Mouse (Mus musculus): Measurements from ENCODE around the gene Slc10a3. TPM values are rescaled to one million over a fixed set of nuclear protein-coding genes. Genes with fewer than 3 reads are reported as not detected.

Gene Slc10a3
- total RNA-seq, 4 experiments from 2014 or later: 2.8 to 4.5 (median 3.7) TPM

Other genes with a start within 250 kb of the Slc10a3 start
- 1 to 10 TPM in 1 of 4 experiments, under 1 TPM in 1, not detected in 2; 0.59 to 2.5 TPM for gene Opn1mw, start 245.9 kb downstream of the Slc10a3 start, total RNA-seq (2022)
- gene Mecp2, start 238.0 kb downstream of the Slc10a3 start, total RNA-seq (2022): 10 to 100 TPM; 87.7 to 95.0 (median 90.3) TPM
- gene Tex28, start 205.5 kb downstream of the Slc10a3 start, total RNA-seq (2022): not detected
- not detected for gene Tktl1, start 196.1 kb downstream of the Slc10a3 start, total RNA-seq (2022)
- gene Flna, start 123.5 kb downstream of the Slc10a3 start, total RNA-seq (2022): 10 to 100 TPM; 48.4 to 70.4 (median 61.4) TPM
- gene Emd, start 118.7 kb downstream of the Slc10a3 start, total RNA-seq (2022): 10 to 100 TPM; 33.5 to 39.5 (median 38.8) TPM
- 100 to 1,000 TPM; 134 to 270 (median 185) TPM for gene Rpl10, start 102.5 kb downstream of the Slc10a3 start, total RNA-seq (2022)
- gene Taz, start 91.4 kb downstream of the Slc10a3 start, total RNA-seq (2022): 10 to 100 TPM; 60.9 to 67.1 (median 63.8) TPM
- 1 to 10 TPM; 1.8 to 5.0 (median 3.1) TPM for gene Dnase1l1, start 91.0 kb downstream of the Slc10a3 start, total RNA-seq (2022)
- 100 to 1,000 TPM; 362 to 373 (median 369) TPM for gene Atp6ap1, start 76.3 kb downstream of the Slc10a3 start, total RNA-seq (2022)
- 100 to 1,000 TPM; 615 to 673 (median 650) TPM for gene Gdi1, start 68.4 kb downstream of the Slc10a3 start, total RNA-seq (2022)
- 10 to 100 TPM; 31.3 to 37.6 (median 33.6) TPM for gene Fam50a, start 60.3 kb downstream of the Slc10a3 start, total RNA-seq (2022)
- gene Plxna3, start 44.3 kb downstream of the Slc10a3 start, total RNA-seq (2022): 10 to 100 TPM; 21.6 to 29.4 (median 25.8) TPM
- 10 to 100 TPM; 22.3 to 28.7 (median 25.7) TPM for gene Lage3, start 19.7 kb downstream of the Slc10a3 start, total RNA-seq (2022)
- gene Ubl4a, start 131 bp downstream of the Slc10a3 start, total RNA-seq (2022): 10 to 100 TPM; 62.8 to 70.3 (median 68.1) TPM
- 10 to 100 TPM; 16.8 to 29.9 (median 20.9) TPM for gene Fam3a, start 19.9 kb upstream of the Slc10a3 start, total RNA-seq (2022)
- gene Ikbkg, start 19.9 kb upstream of the Slc10a3 start, total RNA-seq (2022): 10 to 100 TPM; 47.2 to 59.1 (median 51.5) TPM
- gene G6pdx, start 55.8 kb upstream of the Slc10a3 start, total RNA-seq (2022): 10 to 100 TPM; 32.6 to 42.0 (median 37.0) TPM
- gene Gm6880, start 108.0 kb upstream of the Slc10a3 start, total RNA-seq (2022): not detected
- gene Olfr1326-ps1, start 201.5 kb upstream of the Slc10a3 start, total RNA-seq (2022): not detected
- gene Olfr1325, start 219.3 kb upstream of the Slc10a3 start, total RNA-seq (2022): not detected

Measured in left cerebral cortex, adult 8-10 months (tissue).